Mouse (Mus musculus): Measurements from ENCODE around the gene Olfr770. TPM values are rescaled to one million over a fixed set of nuclear protein-coding genes. Genes with fewer than 3 reads are reported as not detected.
"Not testable (repeated sequence)": the region's sequence is repeated elsewhere in the genome, so short reads cannot be mapped to it uniquely, and the experiment has no call there.

Gene Olfr770
- polyA plus RNA-seq (2014; fragmentation: Nextera tagmentation; extraction: Ambion mirVana): not detected in 2 replicates

GRCm38 (mm10) chr10:129138898-129139297 is at the start of gene Olfr770:
Olfr770 (minus strand) TSS chr10:129138998.
- ATAC-seq (ENCODE audit: low read depth): no peak
- Histone ChIP-seq H3K9ac (replicated peaks; ENCODE audit: low read depth, low read length) (no peak within 1 kb of the TSS), H3K27ac (ENCODE audit: low read depth, low read length) (no peak within 1 kb of the TSS), H3K4me2 (ENCODE audit: low read depth, low read length) (no peak within 1 kb of the TSS), H3K27me3 (ENCODE audit: control insufficient read depth, insufficient read depth, low read length) (no peaks in the 10 kb centered on the region), H3K9me3 (ENCODE audit: control insufficient read depth, low read length) (no peaks in the 10 kb centered on the region), H3K4me1 (ENCODE audit: control insufficient read depth, insufficient read depth, low read length) (no peaks in the 10 kb centered on the region), H3K4me3 (ENCODE audit: low read depth, low read length) (no peak within 1 kb of the TSS), H3K36me3 (ENCODE audit: control insufficient read depth, insufficient read depth, low read length) (no peaks in the 10 kb centered on the region)
- WGBS: 72% methylated on average over 2 of the region's 2 CpGs

- H3K4me1 ChIP-seq (ENCODE audit: control insufficient read depth, insufficient read depth, low read length); H3K4me2 ChIP-seq (ENCODE audit: low read depth, low read length); H3K27me3 ChIP-seq (ENCODE audit: control insufficient read depth, insufficient read depth, low read length); H3K36me3 ChIP-seq (ENCODE audit: control insufficient read depth, insufficient read depth, low read length); H3K27ac ChIP-seq (ENCODE audit: low read depth, low read length); ATAC-seq (ENCODE audit: low read depth); H3K4me3 ChIP-seq (ENCODE audit: low read depth, low read length); H3K9ac ChIP-seq (replicated peaks; ENCODE audit: low read depth, low read length); H3K9me3 ChIP-seq (ENCODE audit: control insufficient read depth, low read length): not testable (repeated sequence)
Observed at GRCm38 (mm10) chr10:129187319-129187718, 48.5 kb upstream of the Olfr770 start, which contains the start of gene Olfr773. Olfr773 (minus strand) TSS chr10:129187419.

GRCm38 (mm10) chr10:129177821-129178220 is 39.0 kb upstream of the Olfr770 start, which contains the start of gene Olfr772:
Olfr772 (minus strand) TSS chr10:129177921.
- H3K4me3 ChIP-seq (ENCODE audit: low read depth, low read length); H3K36me3 ChIP-seq (ENCODE audit: control insufficient read depth, insufficient read depth, low read length); H3K4me1 ChIP-seq (ENCODE audit: control insufficient read depth, insufficient read depth, low read length); H3K4me2 ChIP-seq (ENCODE audit: low read depth, low read length); H3K9me3 ChIP-seq (ENCODE audit: control insufficient read depth, low read length); H3K27ac ChIP-seq (ENCODE audit: low read depth, low read length); H3K27me3 ChIP-seq (ENCODE audit: control insufficient read depth, insufficient read depth, low read length); ATAC-seq (ENCODE audit: low read depth); H3K9ac ChIP-seq (replicated peaks; ENCODE audit: low read depth, low read length): not testable (repeated sequence)
- WGBS: 94% methylated on average over 3 of the region's 4 CpGs

GRCm38 (mm10) chr10:129164651-129165050 is 25.9 kb upstream of the Olfr770 start, which contains the start of gene Olfr771:
Olfr771 (minus strand) TSS chr10:129164751.
- ATAC-seq (ENCODE audit: low read depth): no peak
- Histone ChIP-seq H3K9ac (replicated peaks; ENCODE audit: low read depth, low read length) (no peak within 1 kb of the TSS), H3K9me3 (ENCODE audit: control insufficient read depth, low read length) (no peaks in the 10 kb centered on the region), H3K27ac (ENCODE audit: low read depth, low read length) (no peak within 1 kb of the TSS), H3K4me1 (ENCODE audit: control insufficient read depth, insufficient read depth, low read length) (no peaks in the 10 kb centered on the region), H3K4me3 (ENCODE audit: low read depth, low read length) (no peak within 1 kb of the TSS), H3K27me3 (ENCODE audit: control insufficient read depth, insufficient read depth, low read length) (no peaks in the 10 kb centered on the region), H3K4me2 (ENCODE audit: low read depth, low read length) (no peak within 1 kb of the TSS), H3K36me3 (ENCODE audit: control insufficient read depth, insufficient read depth, low read length) (no peaks in the 10 kb centered on the region)
- WGBS: 100% methylated on average over 1 of the region's 1 CpGs

- H3K4me3 ChIP-seq (ENCODE audit: low read depth, low read length): no peak within 1 kb of the TSS
- no peaks in the 10 kb centered on the region for H3K9me3 ChIP-seq (ENCODE audit: control insufficient read depth, low read length)
- no peak for ATAC-seq (ENCODE audit: low read depth)
- H3K9ac ChIP-seq (replicated peaks; ENCODE audit: low read depth, low read length): no peak within 1 kb of the TSS
- no peaks in the 10 kb centered on the region for H3K36me3 ChIP-seq (ENCODE audit: control insufficient read depth, insufficient read depth, low read length)
- no peak within 1 kb of the TSS for H3K4me2 ChIP-seq (ENCODE audit: low read depth, low read length)
- H3K27me3 ChIP-seq (ENCODE audit: control insufficient read depth, insufficient read depth, low read length): no peaks in the 10 kb centered on the region
- H3K27ac ChIP-seq (ENCODE audit: low read depth, low read length): no peak within 1 kb of the TSS
- H3K4me1 ChIP-seq (ENCODE audit: control insufficient read depth, insufficient read depth, low read length): no peaks in the 10 kb centered on the region
- WGBS: 79% methylated on average over 2 of the region's 2 CpGs
Observed at GRCm38 (mm10) chr10:129117761-129118160, 21.0 kb downstream of the Olfr770 start, which contains the start of gene Olfr769. Olfr769 (minus strand) TSS chr10:129117861.

- Histone ChIP-seq H3K9ac (replicated peaks; ENCODE audit: low read depth, low read length) (no peak overlapping the region), H3K4me3 (ENCODE audit: low read depth, low read length) (no peak overlapping the region), H3K27me3 (ENCODE audit: control insufficient read depth, insufficient read depth, low read length) (no peaks in the 10 kb centered on the region), H3K36me3 (ENCODE audit: control insufficient read depth, insufficient read depth, low read length) (no peaks in the 10 kb centered on the region), H3K9me3 (ENCODE audit: control insufficient read depth, low read length) (no peaks in the 10 kb centered on the region), H3K27ac (ENCODE audit: low read depth, low read length) (no peak overlapping the region), H3K4me2 (ENCODE audit: low read depth, low read length) (no peak overlapping the region), H3K4me1 (ENCODE audit: control insufficient read depth, insufficient read depth, low read length) (no peaks in the 10 kb centered on the region)
- ATAC-seq (ENCODE audit: low read depth): no peak
- WGBS: 94% methylated on average over 3 of the region's 3 CpGs
Observed at GRCm38 (mm10) chr10:129115146-129115545, 23.7 kb downstream of the Olfr770 start.

GRCm38 (mm10) chr10:129101231-129101630 is 37.6 kb downstream of the Olfr770 start:
- H3K27me3 ChIP-seq (ENCODE audit: control insufficient read depth, insufficient read depth, low read length): no peaks in the 10 kb centered on the region
- no peaks in the 10 kb centered on the region for H3K4me1 ChIP-seq (ENCODE audit: control insufficient read depth, insufficient read depth, low read length)
- no peaks in the 10 kb centered on the region for H3K9me3 ChIP-seq (ENCODE audit: control insufficient read depth, low read length)
- 46% methylated on average over 3 of the region's 3 CpGs for WGBS
- H3K36me3 ChIP-seq (ENCODE audit: control insufficient read depth, insufficient read depth, low read length): no peaks in the 10 kb centered on the region
- no peak overlapping the region for H3K4me3 ChIP-seq (ENCODE audit: low read depth, low read length)
- no peak for ATAC-seq (ENCODE audit: low read depth)
- H3K9ac ChIP-seq (replicated peaks; ENCODE audit: low read depth, low read length): no peak overlapping the region
- no peak overlapping the region for H3K27ac ChIP-seq (ENCODE audit: low read depth, low read length)
- H3K4me2 ChIP-seq (ENCODE audit: low read depth, low read length): no peak overlapping the region

- no peak within 1 kb of the TSS for H3K9ac ChIP-seq (replicated peaks; ENCODE audit: low read depth, low read length)
- no peak within 1 kb of the TSS for H3K4me2 ChIP-seq (ENCODE audit: low read depth, low read length)
- WGBS: 85% methylated on average over 1 of the region's 1 CpGs
- H3K4me1 ChIP-seq (ENCODE audit: control insufficient read depth, insufficient read depth, low read length): no peaks in the 10 kb centered on the region
- no peaks in the 10 kb centered on the region for H3K36me3 ChIP-seq (ENCODE audit: control insufficient read depth, insufficient read depth, low read length)
- H3K27me3 ChIP-seq (ENCODE audit: control insufficient read depth, insufficient read depth, low read length): no peaks in the 10 kb centered on the region
- H3K4me3 ChIP-seq (ENCODE audit: low read depth, low read length): no peak within 1 kb of the TSS
- no peak within 1 kb of the TSS for H3K27ac ChIP-seq (ENCODE audit: low read depth, low read length)
- H3K9me3 ChIP-seq (ENCODE audit: control insufficient read depth, low read length): no peaks in the 10 kb centered on the region
- no peak for ATAC-seq (ENCODE audit: low read depth)
Observed at GRCm38 (mm10) chr10:129099275-129099674, 39.5 kb downstream of the Olfr770 start, which contains the start of gene Olfr768. Olfr768 (minus strand) TSS chr10:129099375.

GRCm38 (mm10) chr10:129082810-129083209 is 56.0 kb downstream of the Olfr770 start, which contains the start of gene Olfr767:
Olfr767 (minus strand) TSS chr10:129082910.
- not testable (repeated sequence) for H3K9me3 ChIP-seq (ENCODE audit: control insufficient read depth, low read length); ATAC-seq (ENCODE audit: low read depth); H3K9ac ChIP-seq (replicated peaks; ENCODE audit: low read depth, low read length); H3K36me3 ChIP-seq (ENCODE audit: control insufficient read depth, insufficient read depth, low read length); H3K27ac ChIP-seq (ENCODE audit: low read depth, low read length); H3K27me3 ChIP-seq (ENCODE audit: control insufficient read depth, insufficient read depth, low read length); H3K4me1 ChIP-seq (ENCODE audit: control insufficient read depth, insufficient read depth, low read length); H3K4me3 ChIP-seq (ENCODE audit: low read depth, low read length); H3K4me2 ChIP-seq (ENCODE audit: low read depth, low read length)

Data from neural tube, embryonic 14.5 days (tissue).